Mouse (Mus musculus) erythroblast, embryonic 14.5 days (primary cell): Measurements from ENCODE around the gene Tbc1d16. TPM values are rescaled to one million over a fixed set of nuclear protein-coding genes. Genes with fewer than 3 reads are reported as not detected.

Experiments
- H3K27me3 ChIP-seq: 2 replicates; pipeline ENCODE4 v1.6.1; 2012; ENCODE audit warnings: inconsistent platforms; ENCODE audit not compliant: control insufficient read depth
- H3K36me3 ChIP-seq: 2 replicates; pipeline ENCODE4 v1.6.1; 2012; ENCODE audit warnings: mild to moderate bottlenecking, inconsistent platforms; ENCODE audit not compliant: control insufficient read depth
- H3K4me1 ChIP-seq: 2 replicates; pipeline ENCODE4 v1.6.1; 2012; ENCODE audit warnings: inconsistent platforms; ENCODE audit not compliant: control insufficient read depth
- H3K4me3 ChIP-seq: replicated peaks from 2 replicates; pipeline ENCODE3; 2012; ENCODE audit warnings: moderate library complexity, mild to moderate bottlenecking, inconsistent platforms
- H3K9me3 ChIP-seq: 2 replicates; pipeline ENCODE4 v1.6.1; 2012; ENCODE audit warnings: low read length, inconsistent platforms, mixed read lengths; ENCODE audit not compliant: control insufficient read depth
- GATA1 ChIP-seq: IDR thresholded peaks from 2 replicates; pipeline ENCODE4 v1.6.1; 2012; ENCODE audit warnings: low read length, inconsistent platforms, mixed read lengths
- TAL1 ChIP-seq: IDR thresholded peaks from 3 replicates; pipeline ENCODE4 v1.6.1; 2012; ENCODE audit warnings: low read length, inconsistent platforms, mixed read lengths
- polyA plus RNA-seq: library from polyadenylated mRNA; stranded (reverse); fragments of >175 nt; gene quantifications from 2 replicates; pipeline ENCODE4 v1.2.3, GENCODE M21; 2012

Gene Tbc1d16
- polyA plus RNA-seq, 1 experiment = 0.01 TPM

- TF ChIP-seq GATA1 (no peak), TAL1 (no peak)
- H3K9me3 ChIP-seq = no peaks in the 10 kb centered on the region; the same call in 1 of the 2 replicates
- H3K4me3 ChIP-seq = peak overlapping the region; percentile 4
- H3K27me3 ChIP-seq = peaks cover 4% of the 10 kb centered on the region; the same call in 1 of the 2 replicates
- H3K36me3 ChIP-seq = no peaks in the 10 kb centered on the region
- peaks cover 12% of the 10 kb centered on the region for H3K4me1 ChIP-seq
Observed at GRCm38 (mm10) chr11:119237568-119238304, 9.4 kb upstream of the Tbc1d16 start.

GRCm38 (mm10) chr11:119237007-119237406 lies 8.7 kb upstream of the Tbc1d16 start:
- Histone ChIP-seq H3K4me3 (no peak overlapping the region), H3K4me1 (peaks cover 12% of the 10 kb centered on the region), H3K27me3 (peaks cover 4% of the 10 kb centered on the region; the same call in 1 of the 2 replicates), H3K36me3 (no peaks in the 10 kb centered on the region), H3K9me3 (no peaks in the 10 kb centered on the region; the same call in 1 of the 2 replicates)
- TF ChIP-seq GATA1 (no peak), TAL1 (no peak)

- H3K27me3 ChIP-seq = peaks cover 4% of the 10 kb centered on the region; the same call in 1 of the 2 replicates
- peaks cover 12% of the 10 kb centered on the region for H3K4me1 ChIP-seq
- TF ChIP-seq TAL1 (no peak), GATA1 (no peak)
- no peaks in the 10 kb centered on the region; the same call in 1 of the 2 replicates for H3K9me3 ChIP-seq
- H3K36me3 ChIP-seq = no peaks in the 10 kb centered on the region
- H3K4me3 ChIP-seq = no peak overlapping the region
Observed at GRCm38 (mm10) chr11:119236354-119236753, 8.1 kb upstream of the Tbc1d16 start.

GRCm38 (mm10) chr11:119235596-119235995 lies 7.3 kb upstream of the Tbc1d16 start:
- TF ChIP-seq GATA1 = no peak
- TF ChIP-seq TAL1 = no peak
- Histone ChIP-seq H3K4me3 (no peak overlapping the region), H3K27me3 (peaks cover 10% of the 10 kb centered on the region)

GRCm38 (mm10) chr11:119234770-119235169 lies 6.5 kb upstream of the Tbc1d16 start:
- H3K4me3 ChIP-seq = no peak overlapping the region
- H3K36me3 ChIP-seq = no peaks in the 10 kb centered on the region
- TF ChIP-seq TAL1 = no peak
- no peak for TF ChIP-seq GATA1
- peaks cover 12% of the 10 kb centered on the region for H3K4me1 ChIP-seq
- no peaks in the 10 kb centered on the region; the same call in 1 of the 2 replicates for H3K9me3 ChIP-seq
- peaks cover 18% of the 10 kb centered on the region for H3K27me3 ChIP-seq

More at GRCm38 (mm10) chr11:119235596-119235995, 7.3 kb upstream of the Tbc1d16 start:
- H3K4me1 ChIP-seq = peaks cover 12% of the 10 kb centered on the region
- no peaks in the 10 kb centered on the region; the same call in 1 of the 2 replicates for H3K9me3 ChIP-seq
- no peaks in the 10 kb centered on the region for H3K36me3 ChIP-seq

- TF ChIP-seq GATA1 = no peak
- no peak for TF ChIP-seq TAL1
- Histone ChIP-seq H3K9me3 (no peaks in the 10 kb centered on the region), H3K36me3 (no peaks in the 10 kb centered on the region), H3K4me1 (peaks cover 14% of the 10 kb centered on the region), H3K4me3 (peak overlapping the region; percentile 51), H3K27me3 (peaks cover 57% of the 10 kb centered on the region)
Observed at GRCm38 (mm10) chr11:119228846-119229626, 737 bp upstream of the Tbc1d16 start.

- H3K9me3 ChIP-seq = no peaks in the 10 kb centered on the region
- TF ChIP-seq TAL1 (no peak), GATA1 (no peak)
- peak overlapping the region; percentile 51 for H3K4me3 ChIP-seq
- peaks cover 14% of the 10 kb centered on the region for H3K4me1 ChIP-seq
- H3K36me3 ChIP-seq = no peaks in the 10 kb centered on the region
- peaks cover 57% of the 10 kb centered on the region for H3K27me3 ChIP-seq
Observed at GRCm38 (mm10) chr11:119227591-119227990, 708 bp downstream of the Tbc1d16 start.

GRCm38 (mm10) chr11:119225634-119226033 lies 2.7 kb downstream of the Tbc1d16 start:
- no peak overlapping the region for H3K4me3 ChIP-seq
- peaks cover 14% of the 10 kb centered on the region for H3K4me1 ChIP-seq
- no peak for TF ChIP-seq GATA1
- no peak for TF ChIP-seq TAL1
- H3K9me3 ChIP-seq = no peaks in the 10 kb centered on the region
- no peaks in the 10 kb centered on the region for H3K36me3 ChIP-seq
- H3K27me3 ChIP-seq = peaks cover 52% of the 10 kb centered on the region

GRCm38 (mm10) chr11:119224926-119225325 lies 3.4 kb downstream of the Tbc1d16 start:
- Histone ChIP-seq H3K9me3 (no peaks in the 10 kb centered on the region), H3K27me3 (peaks cover 44% of the 10 kb centered on the region), H3K4me1 (peaks cover 14% of the 10 kb centered on the region), H3K36me3 (no peaks in the 10 kb centered on the region), H3K4me3 (no peak overlapping the region)
- no peak for TF ChIP-seq GATA1
- TF ChIP-seq TAL1 = no peak
